Mouse (Mus musculus): ENCODE measurements around the gene Tgm7.

GRCm38 (mm10) chr2:121141216-121142035, 31.8 kb upstream of the Tgm7 start:
- no peak for TF ChIP-seq CTCF (conservative IDR thresholded peaks at IDR 0.05; ENCODE audit: low read length)
- no peak for TF ChIP-seq POU5F1 (IDR thresholded peaks at IDR 0.05; ENCODE audit: borderline replicate concordance, low read length)
